Mouse (Mus musculus) cortical plate, adult 2 months (tissue): ENCODE data around the gene Gata2.

ENCODE experiments used
- CTCF ChIP-seq: fragments of 200-500 bp; IDR thresholded peaks from 2 replicates; pipeline ENCODE4 v1.5.1; 2011; ENCODE audit warnings: mild to moderate bottlenecking, control low read depth, low read length; ENCODE audit not compliant: insufficient read depth; ENCODE audit errors: extremely low read depth
- POLR2A ChIP-seq: fragments of 200-500 bp; IDR thresholded peaks from 2 replicates; pipeline ENCODE4 v1.6.1; 2011; ENCODE audit warnings: mild to moderate bottlenecking, low read length, control low read depth; ENCODE audit not compliant: insufficient read depth; ENCODE audit errors: extremely low read depth

GRCm38 (mm10) chr6:88184671-88185070, 9.0 kb upstream of the Gata2 start:
- TF ChIP-seq POLR2A (no peak), CTCF (no peak)
